Mouse (Mus musculus) left cerebral cortex, postnatal 10 days (tissue): ENCODE data around the gene Khk. TPM values are rescaled to one million over a fixed set of nuclear protein-coding genes. Genes with fewer than 3 reads are reported as not detected.

Source experiments
- DNase-seq, 2 experiments: peaks; one replicate each; pipeline ENCODE4 v3.0.0; 2021 to 2022; ENCODE audit warnings: low spot score in 2 of 2, mixed read lengths in 1 of 2; ENCODE audit errors: extremely low spot score in 1 of 2
- intact Hi-C: fragments of 180-260 bp; cut with DNase I; formaldehyde crosslinking; loops from one replicate; pipeline ENCODE4 v1.15.1; 2025
- total RNA-seq, 2 experiments: library from RNA; stranded (reverse); gene quantifications; 2 replicates each; pipeline ENCODE4 v1.2.3; 2021

Khk gene
- total RNA-seq, 2 experiments from 2014 or later = 7.3 to 8.0 TPM

- no peak for DNase-seq
- intact Hi-C loops = loop anchor here (10.0 kb wide), 1 partner anchor 711 kb away; no protein-coding TSS in a partner anchor
Measured at GRCm38 (mm10) chr5:30926073-30926472, 4.8 kb downstream of the Khk start.

GRCm38 (mm10) chr5:30927945-30928529, 6.8 kb downstream of the Khk start:
- intact Hi-C loops = loop anchor here (10.0 kb wide), 1 partner anchor 713 kb away; no protein-coding TSS in a partner anchor
- no peak for DNase-seq

GRCm38 (mm10) chr5:30930121-30930520, 8.9 kb downstream of the Khk start:
- intact Hi-C loops = loop anchor here (5.0 kb wide), 1 partner anchor 72 kb away; no protein-coding TSS in a partner anchor
- peak; percentile 74 to 83 for DNase-seq

- no peak for DNase-seq
- intact Hi-C loops = loop anchor here (5.0 kb wide), 1 partner anchor 71 kb away; no protein-coding TSS in a partner anchor
Measured at GRCm38 (mm10) chr5:30930846-30931245, 9.6 kb downstream of the Khk start.

- DNase-seq = no peak
- intact Hi-C loops = loop anchor here (5.0 kb wide), 1 partner anchor 71 kb away; no protein-coding TSS in a partner anchor
Measured at GRCm38 (mm10) chr5:30931378-30931777, 10.1 kb downstream of the Khk start.

- intact Hi-C loops = loop anchor here (5.0 kb wide), 1 partner anchor 69 kb away; no protein-coding TSS in a partner anchor
- no peak for DNase-seq
Measured at GRCm38 (mm10) chr5:30933705-30934104, 12.5 kb downstream of the Khk start.

GRCm38 (mm10) chr5:30934725-30935461, 13.7 kb downstream of the Khk start:
- intact Hi-C loops = loop anchor here (5.0 kb wide), 1 partner anchor 67 kb away; no protein-coding TSS in a partner anchor

GRCm38 (mm10) chr5:30943004-30943403, 21.8 kb downstream of the Khk start:
- intact Hi-C loops = no loop called here
- DNase-seq = no peak

More at GRCm38 (mm10) chr5:30934725-30935461, 13.7 kb downstream of the Khk start:
- DNase-seq = no peak

- no peak for DNase-seq
- intact Hi-C loops = no loop called here
Measured at GRCm38 (mm10) chr5:30944344-30944743, 23.1 kb downstream of the Khk start.

GRCm38 (mm10) chr5:30944956-30945781, 23.9 kb downstream of the Khk start, which contains the start of gene Cgref1:
TSS of gene Cgref1 (minus strand) at chr5:30945591.
- intact Hi-C loops = loop anchor here (5.0 kb wide), 1 partner anchor 107 kb away; the partner anchor contains the start of gene Cad
- peak; percentile 76 to 82 for DNase-seq

GRCm38 (mm10) chr5:30948620-30949019, 27.4 kb downstream of the Khk start:
- intact Hi-C loops = loop anchor here (5.0 kb wide), 1 partner anchor 104 kb away; the partner anchor contains the start of gene Cad
- DNase-seq = no peak

- DNase-seq = peak; percentile 94 to 97
- intact Hi-C loops = loop anchor here (5.0 kb wide), 1 partner anchor 103 kb away; the partner anchor contains the start of gene Cad
Measured at GRCm38 (mm10) chr5:30949654-30950326, 28.6 kb downstream of the Khk start.

- no peak for DNase-seq
- intact Hi-C loops = no loop called here
Measured at GRCm38 (mm10) chr5:30950451-30950850, 29.2 kb downstream of the Khk start.

GRCm38 (mm10) chr5:30950922-30951321, 29.7 kb downstream of the Khk start:
- intact Hi-C loops = no loop called here
- no peak for DNase-seq

GRCm38 (mm10) chr5:30951706-30952105, 30.5 kb downstream of the Khk start:
- DNase-seq = no peak
- intact Hi-C loops = no loop called here

- no peak for DNase-seq
- intact Hi-C loops = no loop called here
Measured at GRCm38 (mm10) chr5:30952551-30952950, 31.3 kb downstream of the Khk start.

GRCm38 (mm10) chr5:30954065-30954464, 32.8 kb downstream of the Khk start:
- no peak for DNase-seq
- intact Hi-C loops = no loop called here

- intact Hi-C loops = no loop called here
- no peak for DNase-seq
Measured at GRCm38 (mm10) chr5:30954556-30954955, 33.3 kb downstream of the Khk start.
